Mouse (Mus musculus): ENCODE results near the gene Vps26a.

GRCm38 (mm10) chr10:62507591-62508308, 21.1 kb upstream of the Vps26a start:
- TF ChIP-seq CTCF (IDR thresholded peaks at IDR 0.05; ENCODE audit: low read depth): no peak
- TF ChIP-seq EP300 (IDR thresholded peaks at IDR 0.05; ENCODE audit: low read depth): no peak

All from heart, postnatal 0 days (tissue).